Mouse (Mus musculus): ENCODE results near the gene D430041D05Rik.

DNA sequence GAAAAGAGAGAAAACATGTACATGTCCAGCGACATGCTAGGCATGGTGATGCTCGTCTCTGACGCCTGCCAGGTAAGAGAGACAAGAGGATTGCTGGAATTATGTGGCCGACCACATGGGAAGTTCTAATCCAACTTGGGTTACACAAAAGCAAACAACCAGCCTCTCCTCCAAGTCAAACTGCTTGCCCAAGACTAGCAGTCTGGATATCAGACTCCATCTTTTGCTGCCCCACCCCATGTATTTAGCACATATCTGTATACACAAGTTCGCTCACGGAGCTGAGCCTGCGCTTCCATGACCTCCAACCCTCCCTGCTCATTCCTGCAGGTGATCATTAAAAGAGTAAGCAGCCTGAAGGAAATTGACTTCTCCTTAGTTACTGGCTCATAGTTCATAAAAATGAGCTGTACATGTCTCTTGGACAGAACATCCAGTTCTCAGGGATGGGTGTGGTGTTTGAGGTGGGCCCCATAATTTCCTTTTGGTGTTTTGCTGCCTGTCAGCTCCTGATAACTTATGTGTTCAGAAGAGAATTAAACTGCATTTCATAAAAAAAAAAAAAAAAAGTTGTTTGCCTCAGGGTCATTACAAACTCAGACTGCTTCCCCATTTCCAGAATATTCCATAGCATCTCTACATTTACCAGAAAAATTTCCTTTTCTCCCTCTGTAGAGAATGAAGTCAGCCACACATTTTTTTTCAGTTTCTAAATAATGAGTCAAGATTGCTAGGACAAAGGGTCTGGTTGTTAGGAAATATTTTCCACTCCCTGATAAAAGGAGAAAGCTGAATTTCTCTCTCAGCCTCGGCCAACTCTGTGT, 288.9 kb downstream of the D430041D05Rik start:
- TF ChIP-seq FLI1 (IDR thresholded peaks at IDR 0.05; ENCODE audit: low read length) (no peak), GATA1 (IDR thresholded peaks at IDR 0.05; ENCODE audit: borderline replicate concordance, low read length) (no peak)
